Mouse (Mus musculus): Measurements from ENCODE around the gene Ssh1. TPM values are rescaled to one million over a fixed set of nuclear protein-coding genes. Genes with fewer than 3 reads are reported as not detected.

Gene Ssh1
- polyA plus RNA-seq, 1 experiment from 2014 or later = 14.7 TPM

GRCm38 (mm10) chr5:113919060-113919459 lies 74.6 kb downstream of the Ssh1 start:
- Histone ChIP-seq H3K4me1 (peaks cover 33% of the 10 kb centered on the region), H3K4me3 (replicated peaks) (no peak overlapping the region), H3K27me3 (no peaks in the 10 kb centered on the region), H3K9me3 (replicated peaks) (no peaks in the 10 kb centered on the region), H3K36me3 (no peaks in the 10 kb centered on the region), H3K4me2 (no peak overlapping the region), H3K27ac (peak overlapping the region; percentile 43; the same call in 1 of the 2 replicates), H3K9ac (no peak overlapping the region)
- WGBS = 49% methylated on average over 7 of the region's 7 CpGs
- ATAC-seq (replicated peaks; ENCODE audit: low FRiP score) = no peak

- Histone ChIP-seq H3K27me3 (no peaks in the 10 kb centered on the region), H3K9ac (no peak overlapping the region), H3K4me3 (replicated peaks) (no peak overlapping the region), H3K4me1 (peaks cover 34% of the 10 kb centered on the region), H3K36me3 (no peaks in the 10 kb centered on the region), H3K9me3 (replicated peaks) (no peaks in the 10 kb centered on the region), H3K4me2 (no peak overlapping the region), H3K27ac (peak overlapping the region; percentile 59)
- 26% methylated on average over 9 of the region's 9 CpGs for WGBS
- no peak for ATAC-seq (replicated peaks; ENCODE audit: low FRiP score)
Observed at GRCm38 (mm10) chr5:113918654-113919053, 75.0 kb downstream of the Ssh1 start.

- 68% methylated on average over 6 of the region's 6 CpGs for WGBS
- no peak overlapping the region for H3K9ac ChIP-seq
- H3K4me2 ChIP-seq = no peak overlapping the region
- no peak overlapping the region for H3K4me3 ChIP-seq (replicated peaks)
- peaks cover 43% of the 10 kb centered on the region for H3K4me1 ChIP-seq
- no peaks in the 10 kb centered on the region for H3K27me3 ChIP-seq
- H3K36me3 ChIP-seq = no peaks in the 10 kb centered on the region
- peak overlapping the region; percentile 51 for H3K27ac ChIP-seq
- no peak for ATAC-seq (replicated peaks; ENCODE audit: low FRiP score)
- H3K9me3 ChIP-seq (replicated peaks) = no peaks in the 10 kb centered on the region
Observed at GRCm38 (mm10) chr5:113910705-113911104, 83.0 kb downstream of the Ssh1 start.

- peaks cover 48% of the 10 kb centered on the region for H3K4me1 ChIP-seq
- no peak for ATAC-seq (replicated peaks; ENCODE audit: low FRiP score)
- no peaks in the 10 kb centered on the region for H3K36me3 ChIP-seq
- no peaks in the 10 kb centered on the region for H3K27me3 ChIP-seq
- peak overlapping the region; percentile 51 for H3K27ac ChIP-seq
- WGBS = 40% methylated on average over 10 of the region's 10 CpGs
- no peak overlapping the region for H3K9ac ChIP-seq
- H3K9me3 ChIP-seq (replicated peaks) = no peaks in the 10 kb centered on the region
- H3K4me3 ChIP-seq (replicated peaks) = no peak overlapping the region
- H3K4me2 ChIP-seq = no peak overlapping the region
Observed at GRCm38 (mm10) chr5:113910065-113910701, 83.5 kb downstream of the Ssh1 start.

DNA sequence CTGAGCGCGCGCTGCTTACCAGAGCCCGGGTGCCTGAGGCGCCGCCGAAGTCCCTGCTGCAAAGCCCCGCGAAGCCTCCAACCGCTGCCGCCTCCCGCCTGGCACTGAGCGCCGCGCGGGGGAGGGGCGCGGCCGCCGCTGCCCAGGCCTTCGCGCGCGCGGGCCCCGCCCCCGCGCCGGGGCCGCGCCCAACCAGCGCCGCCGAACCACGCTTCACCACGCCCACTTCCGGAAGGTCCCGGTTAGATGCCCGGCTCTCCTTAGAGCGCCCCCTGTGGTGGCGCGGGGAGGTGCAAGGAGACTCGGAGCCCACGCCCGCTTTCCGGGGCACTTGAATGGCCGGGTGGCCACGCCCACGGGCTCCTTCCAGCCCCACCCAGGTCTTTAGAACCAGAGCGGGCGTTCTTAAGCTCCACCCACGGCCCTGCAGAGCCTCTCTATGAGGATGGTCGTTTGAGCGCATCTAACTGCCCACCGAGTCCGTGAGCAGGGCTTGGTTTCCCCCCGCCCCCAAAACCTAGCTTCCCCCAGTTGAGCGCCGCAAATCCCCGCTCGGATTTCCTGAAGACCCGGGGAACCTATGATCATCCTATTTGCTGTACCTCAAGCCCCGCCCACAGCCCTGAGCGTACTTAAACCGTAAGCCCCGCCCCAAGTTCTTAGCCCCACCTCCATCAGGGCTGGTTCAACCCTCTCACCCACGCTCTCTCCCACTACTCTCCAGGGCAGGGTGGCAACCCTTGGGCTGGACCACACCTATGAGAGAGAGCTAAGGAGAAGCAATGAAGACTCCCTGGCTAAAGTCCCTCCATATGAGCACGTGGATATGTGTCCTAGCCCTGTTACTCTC lies 84.9 kb downstream of the Ssh1 start, which contains the start of gene Coro1c:
TSS of gene Coro1c (minus strand) at position 167 of the 850 bp plus-strand sequence.
- H3K4me1 ChIP-seq = peaks cover 50% of the 10 kb centered on the region
- peak within 1 kb of the TSS; percentile 92 for H3K9ac ChIP-seq
- H3K4me2 ChIP-seq = peak within 1 kb of the TSS; percentile 83
- WGBS = under 1% methylated on average over 56 of the region's 68 CpGs
- H3K27ac ChIP-seq = peak within 1 kb of the TSS; percentile 96
- no peaks in the 10 kb centered on the region for H3K27me3 ChIP-seq
- no peaks in the 10 kb centered on the region for H3K9me3 ChIP-seq (replicated peaks)
- ATAC-seq (replicated peaks; ENCODE audit: low FRiP score) = peak; percentile 85
- no peaks in the 10 kb centered on the region for H3K36me3 ChIP-seq
- H3K4me3 ChIP-seq (replicated peaks) = peak within 1 kb of the TSS; percentile 96

- ATAC-seq (replicated peaks; ENCODE audit: low FRiP score) = peak; percentile 73
- H3K27me3 ChIP-seq = no peaks in the 10 kb centered on the region
- no peaks in the 10 kb centered on the region for H3K36me3 ChIP-seq
- H3K4me3 ChIP-seq (replicated peaks) = peak overlapping the region; percentile 96
- H3K4me1 ChIP-seq = peaks cover 58% of the 10 kb centered on the region
- peak overlapping the region; percentile 96 for H3K27ac ChIP-seq
- WGBS = under 1% methylated on average over 64 of the region's 69 CpGs
- peak overlapping the region; percentile 92 for H3K9ac ChIP-seq
- peak overlapping the region; percentile 83 for H3K4me2 ChIP-seq
- H3K9me3 ChIP-seq (replicated peaks) = no peaks in the 10 kb centered on the region
Observed at GRCm38 (mm10) chr5:113907786-113908567, 85.7 kb downstream of the Ssh1 start.

DNA sequence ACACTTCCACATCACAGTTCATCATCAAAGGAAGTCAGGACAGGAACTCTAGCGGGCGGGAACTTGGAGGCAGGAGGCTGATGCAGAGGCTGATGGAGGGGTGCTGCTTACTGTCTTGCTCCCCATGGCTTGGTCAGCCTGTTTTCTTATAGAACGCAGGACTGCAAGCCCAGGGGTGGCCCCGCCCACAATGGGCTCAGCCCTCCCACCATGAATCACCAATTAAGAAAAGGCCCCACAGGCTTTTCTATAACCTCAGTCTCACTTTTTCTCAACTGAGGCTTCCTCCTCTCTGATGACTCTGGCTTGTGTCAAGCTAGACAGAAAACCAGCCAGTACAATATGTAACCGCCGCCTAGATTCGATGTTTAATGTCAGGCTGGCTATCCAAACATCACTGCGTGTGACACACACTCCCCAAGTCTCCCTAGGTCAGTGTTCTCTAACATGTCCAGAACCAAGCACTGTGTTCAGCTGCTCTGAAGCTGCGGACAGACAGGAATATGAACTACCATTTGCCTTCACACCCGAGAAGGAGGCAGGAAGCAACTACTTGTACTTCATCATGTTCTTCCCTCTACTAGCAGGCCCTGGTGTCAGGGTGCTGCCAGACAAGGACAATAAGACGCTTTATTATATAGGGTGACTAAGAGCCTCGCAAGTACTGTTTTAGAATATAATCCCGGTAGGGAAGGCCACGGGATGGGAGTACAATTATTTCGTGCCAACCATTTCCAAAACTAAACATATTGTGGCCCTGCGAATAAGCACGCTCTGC lies 86.5 kb downstream of the Ssh1 start:
- Histone ChIP-seq H3K4me1 (peaks cover 66% of the 10 kb centered on the region), H3K4me3 (replicated peaks) (peak overlapping the region; percentile 96), H3K9ac (peak overlapping the region; percentile 92), H3K27me3 (no peaks in the 10 kb centered on the region), H3K36me3 (no peaks in the 10 kb centered on the region), H3K4me2 (peak overlapping the region; percentile 83), H3K9me3 (replicated peaks) (no peaks in the 10 kb centered on the region), H3K27ac (peak overlapping the region; percentile 96)
- 13% methylated on average over 17 of the region's 17 CpGs for WGBS
- ATAC-seq (replicated peaks; ENCODE audit: low FRiP score) = no peak

DNA sequence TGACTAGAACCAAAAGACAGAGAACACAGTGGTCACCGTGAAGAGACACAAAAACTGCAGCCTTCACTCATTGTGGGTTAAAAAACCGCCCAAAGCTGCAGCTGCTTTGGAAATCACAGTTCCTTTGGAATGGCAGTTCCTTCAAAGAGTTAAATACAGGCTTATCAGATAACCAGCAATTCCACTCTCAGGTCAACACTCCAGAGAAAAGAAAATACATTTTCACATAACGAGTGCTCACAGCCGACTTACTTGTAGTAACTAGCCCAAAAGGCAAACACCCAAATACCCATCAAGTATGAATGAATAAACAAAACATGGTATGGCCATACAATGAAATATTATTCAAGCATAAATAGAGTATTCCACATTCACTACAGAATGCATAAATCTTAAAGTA lies 88.7 kb downstream of the Ssh1 start:
- Histone ChIP-seq H3K9ac (no peak overlapping the region), H3K9me3 (replicated peaks) (no peaks in the 10 kb centered on the region), H3K36me3 (no peaks in the 10 kb centered on the region), H3K4me1 (peaks cover 74% of the 10 kb centered on the region), H3K4me2 (no peak overlapping the region), H3K27ac (no peak overlapping the region), H3K27me3 (no peaks in the 10 kb centered on the region), H3K4me3 (replicated peaks) (no peak overlapping the region)
- ATAC-seq (replicated peaks; ENCODE audit: low FRiP score) = no peak
- WGBS = 25% methylated on average over 4 of the region's 4 CpGs

- WGBS = 78% methylated on average over 5 of the region's 5 CpGs
- Histone ChIP-seq H3K4me2 (no peak overlapping the region), H3K27ac (no peak overlapping the region), H3K9me3 (replicated peaks) (no peaks in the 10 kb centered on the region), H3K4me3 (replicated peaks) (no peak overlapping the region), H3K4me1 (peaks cover 67% of the 10 kb centered on the region), H3K36me3 (no peaks in the 10 kb centered on the region), H3K27me3 (no peaks in the 10 kb centered on the region), H3K9ac (no peak overlapping the region)
- no peak for ATAC-seq (replicated peaks; ENCODE audit: low FRiP score)
Observed at GRCm38 (mm10) chr5:113902983-113903382, 90.7 kb downstream of the Ssh1 start.

DNA sequence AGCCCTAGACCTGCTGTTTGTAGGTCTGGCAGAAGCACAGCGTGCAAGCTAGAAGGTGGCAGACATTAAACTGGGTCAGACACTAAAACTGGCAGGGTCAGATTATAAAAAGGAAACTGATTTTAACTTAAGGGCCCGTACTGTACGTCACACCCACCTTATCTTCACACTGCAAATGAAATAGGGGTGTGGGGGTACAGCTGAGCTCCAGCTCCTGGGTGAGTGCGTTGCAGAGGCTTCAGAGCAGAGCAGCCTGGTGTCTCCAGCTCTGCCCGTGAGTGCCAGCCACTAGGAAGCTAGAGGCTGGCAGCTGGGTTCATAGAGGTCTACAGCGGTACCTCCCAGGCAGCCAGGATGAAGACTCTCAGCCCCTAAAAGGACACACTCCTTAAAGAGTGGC lies 91.7 kb downstream of the Ssh1 start:
- Histone ChIP-seq H3K27me3 (no peaks in the 10 kb centered on the region), H3K36me3 (no peaks in the 10 kb centered on the region), H3K9ac (no peak overlapping the region), H3K9me3 (replicated peaks) (no peaks in the 10 kb centered on the region), H3K4me2 (no peak overlapping the region), H3K27ac (no peak overlapping the region), H3K4me1 (peaks cover 67% of the 10 kb centered on the region), H3K4me3 (replicated peaks) (no peak overlapping the region)
- ATAC-seq (replicated peaks; ENCODE audit: low FRiP score) = no peak
- 74% methylated on average over 6 of the region's 6 CpGs for WGBS

DNA sequence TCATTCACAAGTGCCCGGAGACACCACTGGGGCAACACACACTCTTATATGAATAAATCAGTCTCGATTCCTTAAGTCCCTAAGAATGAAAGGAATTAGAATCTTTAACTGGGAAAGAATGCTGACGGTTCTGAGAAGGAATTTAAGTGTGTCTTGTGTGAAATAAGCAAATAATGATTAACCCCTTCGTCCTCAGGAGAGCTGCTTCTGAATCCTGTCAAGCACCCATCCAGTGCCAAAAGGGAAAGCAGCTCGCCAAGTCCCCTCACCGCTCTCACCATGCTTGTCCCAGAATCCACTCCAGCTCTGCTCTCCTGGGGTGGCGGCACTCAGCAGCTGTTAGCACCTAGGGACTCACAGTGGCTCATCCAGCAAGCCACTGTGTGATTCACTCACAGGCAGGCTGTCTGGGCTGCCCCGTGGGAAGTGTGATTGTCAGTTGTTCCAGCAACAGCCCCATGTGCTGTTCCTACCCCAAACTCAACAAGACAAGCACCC lies 92.6 kb downstream of the Ssh1 start:
- H3K4me1 ChIP-seq = peaks cover 58% of the 10 kb centered on the region
- no peak for ATAC-seq (replicated peaks; ENCODE audit: low FRiP score)
- H3K4me2 ChIP-seq = no peak overlapping the region
- WGBS = 42% methylated on average over 8 of the region's 8 CpGs
- no peak overlapping the region for H3K9ac ChIP-seq
- H3K27me3 ChIP-seq = no peaks in the 10 kb centered on the region
- no peak overlapping the region for H3K27ac ChIP-seq
- H3K36me3 ChIP-seq = no peaks in the 10 kb centered on the region
- H3K9me3 ChIP-seq (replicated peaks) = no peaks in the 10 kb centered on the region
- no peak overlapping the region for H3K4me3 ChIP-seq (replicated peaks)
